Mouse (Mus musculus): ENCODE results near the gene Nup188.

Gene Nup188

DNA sequence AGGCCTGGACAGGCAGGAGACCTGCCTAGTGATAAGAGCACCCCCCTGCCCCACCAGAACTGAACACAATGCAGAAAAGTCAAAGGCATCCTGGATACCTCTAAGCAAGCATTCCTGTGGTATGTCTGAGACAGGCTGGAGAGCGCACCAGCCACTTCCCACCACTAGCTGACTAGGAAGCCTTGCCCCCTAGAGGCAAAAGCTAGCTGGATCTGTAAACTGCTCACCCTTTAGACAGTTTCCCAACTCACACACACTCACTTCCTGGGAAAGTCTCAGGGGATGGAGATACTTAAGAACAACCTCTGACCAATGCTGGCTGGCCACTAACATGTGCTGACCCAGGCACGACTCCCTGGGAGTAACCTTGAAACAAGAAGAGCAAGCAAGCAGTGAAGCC, 65.0 kb downstream of the Nup188 start:
- DNase-seq (ENCODE audit: low read depth, low spot score) = no peak

DNA sequence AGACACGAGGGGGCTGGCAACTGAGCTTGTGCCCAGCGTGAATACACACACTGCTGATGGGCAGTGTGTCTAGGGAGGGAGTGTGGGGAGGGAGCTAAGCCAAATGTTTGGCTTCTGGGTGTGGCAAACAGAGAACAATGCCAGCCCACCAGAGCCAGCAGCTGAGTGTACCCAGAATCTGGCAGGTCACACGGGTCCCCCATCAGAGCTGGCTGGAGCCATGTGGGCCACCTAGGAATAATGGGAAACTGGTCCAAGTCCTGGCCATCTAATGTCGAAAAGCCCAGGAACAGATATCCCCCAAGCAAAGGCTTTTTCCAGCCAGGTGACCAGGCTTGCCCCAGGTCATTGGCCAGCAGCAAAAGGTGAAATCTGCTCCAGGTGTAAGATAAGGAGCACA, 69.7 kb downstream of the Nup188 start:
- DNase-seq (ENCODE audit: low read depth, low spot score) = no peak

- no peak for DNase-seq (ENCODE audit: low read depth, low spot score)
These were observed 70.1 kb downstream of the Nup188 start for GRCm38 (mm10) chr2:30356266-30356665.

GRCm38 (mm10) chr2:30356906-30357305, 70.7 kb downstream of the Nup188 start:
- no peak for DNase-seq (ENCODE audit: low read depth, low spot score)

- no peak for DNase-seq (ENCODE audit: low read depth, low spot score)
These were observed 71.6 kb downstream of the Nup188 start for GRCm38 (mm10) chr2:30357552-30358510.

GRCm38 (mm10) chr2:30358533-30359531, 72.6 kb downstream of the Nup188 start, which contains the start of gene Sh3glb2:
TSS of gene Sh3glb2 (minus strand) at chr2:30359337.
- DNase-seq (ENCODE audit: low read depth, low spot score) = peak; percentile 74

DNA sequence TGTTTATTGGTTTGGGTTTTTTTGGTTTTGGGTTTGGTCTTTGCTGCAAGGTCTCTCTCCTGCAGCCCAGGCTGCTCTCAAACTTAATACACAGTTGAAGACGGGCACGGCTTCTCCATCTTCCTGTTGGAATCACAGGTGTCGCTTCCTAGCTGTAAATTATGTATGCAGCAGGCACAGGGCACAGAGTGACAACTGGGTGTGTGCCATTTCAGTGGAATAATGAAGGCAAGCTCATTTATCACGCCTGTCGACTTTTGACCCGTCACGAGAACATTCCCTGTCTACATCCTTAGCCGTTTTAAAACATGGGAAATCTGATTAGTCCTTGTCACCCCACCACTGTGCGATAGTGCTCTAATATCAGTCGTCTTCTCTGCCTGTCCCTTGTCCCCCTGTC, 74.4 kb downstream of the Nup188 start:
- no peak for DNase-seq (ENCODE audit: low read depth, low spot score)

DNA sequence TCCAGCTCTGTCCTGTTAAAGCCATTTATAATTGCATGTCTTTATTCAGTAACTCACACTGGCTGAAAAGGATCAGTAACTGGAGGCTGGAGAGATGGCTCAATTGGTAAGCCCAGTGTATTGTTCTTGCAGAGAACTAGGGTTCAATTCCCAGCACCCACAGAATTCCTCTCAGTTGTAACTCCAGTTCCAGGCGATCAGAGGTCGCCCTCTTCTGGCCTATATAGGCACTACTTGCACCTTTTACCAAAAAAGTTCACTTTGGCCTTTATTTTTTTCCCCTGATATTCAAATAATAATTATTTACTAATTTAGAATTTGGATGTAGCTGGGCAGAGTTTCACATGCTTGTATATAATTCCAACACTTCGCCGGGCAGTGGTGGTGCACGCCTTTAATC, 76.7 kb downstream of the Nup188 start:
- DNase-seq (ENCODE audit: low read depth, low spot score) = no peak

DNA sequence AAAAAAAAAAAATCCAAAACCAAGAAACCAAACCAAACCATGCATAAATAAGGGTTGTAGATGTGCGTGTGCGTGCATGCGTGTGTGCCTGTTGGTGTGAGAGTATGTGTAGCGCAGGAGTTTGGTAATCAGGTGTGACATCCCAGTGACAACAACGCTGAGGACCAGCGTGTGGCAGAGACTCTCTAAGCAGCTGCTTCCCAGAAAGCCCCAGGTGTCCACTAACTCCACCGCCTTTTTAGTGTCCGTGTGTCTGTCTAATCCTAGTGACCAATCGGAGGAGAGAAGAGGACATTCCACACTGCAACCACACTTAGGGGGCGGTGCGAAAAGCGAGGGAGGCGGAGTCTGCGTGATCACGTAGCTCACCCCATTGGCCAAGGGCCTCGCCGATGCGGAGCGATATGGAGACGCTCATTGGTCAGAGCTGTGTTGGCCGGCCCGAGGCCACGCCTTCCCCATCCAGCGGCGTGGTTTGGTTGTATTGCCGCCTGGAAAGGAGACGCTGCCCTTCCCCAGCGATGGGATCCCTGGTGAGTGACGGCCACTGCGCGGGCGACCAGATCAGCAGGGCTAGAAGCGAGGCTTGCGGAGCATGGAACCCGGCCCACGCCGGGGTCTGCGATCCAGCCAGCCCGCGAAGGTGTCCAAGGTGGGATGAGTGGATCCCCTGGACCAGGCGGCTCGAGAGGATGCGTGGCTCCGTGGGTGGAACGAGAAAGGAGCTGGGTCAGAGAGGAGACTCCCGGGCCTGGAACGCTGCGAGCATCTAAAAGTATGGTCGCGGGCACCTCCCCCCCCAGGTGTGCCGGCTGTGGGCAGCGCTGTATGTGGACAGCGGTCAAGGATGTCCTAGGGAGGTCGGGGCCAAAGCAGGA, 77.8 kb downstream of the Nup188 start, which contains the start of gene Miga2:
Miga2 (plus strand) TSS at position 461 of the 878 bp plus-strand sequence.
- DNase-seq (ENCODE audit: low read depth, low spot score) = peak; percentile 99

- no peak for DNase-seq (ENCODE audit: low read depth, low spot score)
These were observed 79.3 kb downstream of the Nup188 start for GRCm38 (mm10) chr2:30365281-30366069.

- no peak for DNase-seq (ENCODE audit: low read depth, low spot score)
These were observed 80.0 kb downstream of the Nup188 start for GRCm38 (mm10) chr2:30366203-30366602.

DNA sequence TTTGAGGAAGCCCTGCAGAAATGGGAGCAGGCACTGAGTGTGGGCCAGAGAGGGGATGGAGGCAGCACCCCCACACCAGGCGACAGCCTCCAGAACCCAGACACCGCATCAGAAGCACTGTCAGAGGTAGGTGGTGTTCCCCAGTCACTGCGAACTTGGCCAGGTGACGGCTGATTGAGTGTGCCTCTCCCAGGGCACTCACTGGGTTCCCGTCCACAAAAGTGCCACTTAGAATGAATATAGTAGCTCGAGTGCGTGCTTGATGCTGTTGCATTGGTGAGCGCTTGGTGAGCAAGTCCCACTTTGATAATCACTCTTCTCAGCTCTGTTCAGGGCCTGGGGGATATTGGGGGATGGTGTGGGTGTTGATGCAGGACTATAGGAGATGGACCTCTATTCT, 85.3 kb downstream of the Nup188 start:
- no peak for DNase-seq (ENCODE audit: low read depth, low spot score)

- no peak for DNase-seq (ENCODE audit: low read depth, low spot score)
These were observed 86.5 kb downstream of the Nup188 start for GRCm38 (mm10) chr2:30372726-30373125.

DNA sequence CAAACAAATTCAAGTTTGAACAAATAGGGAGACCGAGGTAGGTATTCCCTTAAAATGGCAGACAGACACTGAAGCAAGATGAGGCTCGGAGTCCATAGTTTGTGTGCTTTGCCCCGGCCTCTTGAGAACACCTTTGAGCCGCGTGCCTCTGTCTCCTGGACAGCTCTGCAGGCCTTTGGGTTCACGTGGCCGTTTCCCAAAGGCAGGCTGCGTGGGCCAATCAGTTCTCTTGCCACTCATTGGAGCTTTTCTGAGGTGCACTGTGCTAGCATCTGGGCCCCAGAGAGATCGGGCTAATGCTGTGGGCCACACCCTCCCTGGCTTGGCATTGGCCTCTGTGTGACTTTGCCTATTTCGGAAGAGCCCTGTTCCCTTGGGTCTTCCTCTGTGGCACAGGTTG, 89.7 kb downstream of the Nup188 start:
- no peak for DNase-seq (ENCODE audit: low read depth, low spot score)

GRCm38 (mm10) chr2:30377721-30378120, 91.5 kb downstream of the Nup188 start:
- DNase-seq (ENCODE audit: low read depth, low spot score) = no peak

- no peak for DNase-seq (ENCODE audit: low read depth, low spot score)
These were observed 93.1 kb downstream of the Nup188 start for GRCm38 (mm10) chr2:30379307-30379706.

GRCm38 (mm10) chr2:30380564-30381376, 94.6 kb downstream of the Nup188 start:
- no peak for DNase-seq (ENCODE audit: low read depth, low spot score)

DNA sequence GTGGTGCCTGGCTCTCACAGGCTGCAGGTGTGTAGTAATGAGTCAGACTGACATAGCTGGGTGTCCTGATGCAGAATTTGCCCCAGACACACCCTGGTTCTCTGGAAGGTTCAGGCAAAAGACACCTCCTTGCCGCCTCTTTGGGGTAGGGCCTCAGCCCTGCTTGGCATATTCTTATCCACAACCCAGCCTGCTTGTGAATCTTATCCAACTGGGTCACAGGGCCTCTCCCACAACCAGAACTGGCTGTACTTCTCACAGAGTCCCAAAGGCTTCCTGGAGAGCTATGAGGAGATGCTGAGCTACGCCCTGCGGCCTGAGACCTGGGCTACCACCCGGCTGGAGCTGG, 95.2 kb downstream of the Nup188 start:
- DNase-seq (ENCODE audit: low read depth, low spot score) = no peak

DNA sequence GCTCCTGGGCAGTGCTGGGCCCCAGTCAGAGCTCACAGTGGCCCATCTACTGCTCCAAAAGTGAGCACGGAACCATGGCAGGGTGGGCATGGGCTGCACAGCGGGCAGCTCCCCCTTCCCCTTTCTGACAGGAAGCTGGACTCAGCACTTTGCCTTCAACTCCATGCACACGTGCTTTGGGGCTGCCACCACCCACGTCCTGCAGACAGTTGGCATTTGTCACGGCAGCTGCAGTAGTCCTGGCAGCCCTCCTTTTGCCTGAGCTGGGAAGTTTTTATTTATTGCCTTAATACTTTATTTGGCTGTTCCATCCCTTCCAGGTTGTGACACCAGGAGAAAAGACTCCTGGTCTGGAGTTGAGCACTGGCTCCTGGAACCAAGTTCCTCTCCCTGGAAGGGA, 98.6 kb downstream of the Nup188 start:
- no peak for DNase-seq (ENCODE audit: low read depth, low spot score)

Data from embryo, embryonic 11.5 days (tissue).